Mouse (Mus musculus): ENCODE measurements at regions not wholly inside any gene's neighbourhood (a gene's known extent, or its start where the extent isn't known, plus 50 kb on each side); places are given as distances from the start of the nearest gene placed in this dataset.

DNA sequence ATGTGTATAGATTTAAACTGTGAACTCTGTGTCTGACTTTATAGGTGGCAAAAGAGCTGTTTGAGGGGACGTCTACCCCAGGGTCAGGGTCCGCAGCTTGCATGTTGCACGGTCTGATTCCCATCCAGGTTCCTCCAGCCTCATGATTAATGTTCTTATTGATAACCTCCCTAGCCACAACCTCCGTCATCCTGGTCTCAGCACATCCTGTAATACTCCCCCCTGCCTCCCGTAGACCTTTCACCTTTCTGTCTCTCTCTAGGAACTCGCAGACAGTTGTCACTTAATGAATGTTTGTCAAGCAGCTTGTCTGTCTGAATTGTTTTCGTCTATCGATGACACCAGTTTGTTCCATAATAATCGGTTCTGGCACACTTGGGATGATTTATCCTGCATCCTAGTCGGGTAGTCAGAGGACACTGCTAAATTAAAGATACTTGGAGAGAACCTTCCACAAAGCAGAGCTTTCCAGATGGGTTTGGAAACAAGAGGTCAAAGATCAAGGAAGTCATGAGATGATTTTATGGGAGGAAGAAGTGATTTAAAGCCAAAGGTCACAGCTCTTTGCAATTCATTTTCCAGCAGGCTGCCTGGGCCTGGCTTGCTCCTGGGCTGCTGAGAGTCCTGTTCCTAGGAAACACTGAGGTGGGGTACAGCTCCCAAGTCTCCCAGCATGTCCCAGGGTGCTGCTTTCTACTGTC lies 435.9 kb downstream of the Prdm2 start:
- DNase-seq (ENCODE audit: low read depth, low spot score), result no peak

- DNase-seq (ENCODE audit: low read depth, low spot score), result no peak
Observed at GRCm38 (mm10) chr4:142775023-142775422, 437.8 kb downstream of the Prdm2 start.

- DNase-seq (ENCODE audit: low read depth, low spot score), result no peak
Observed at GRCm38 (mm10) chr4:142773651-142774151, 439.1 kb downstream of the Prdm2 start.

DNA sequence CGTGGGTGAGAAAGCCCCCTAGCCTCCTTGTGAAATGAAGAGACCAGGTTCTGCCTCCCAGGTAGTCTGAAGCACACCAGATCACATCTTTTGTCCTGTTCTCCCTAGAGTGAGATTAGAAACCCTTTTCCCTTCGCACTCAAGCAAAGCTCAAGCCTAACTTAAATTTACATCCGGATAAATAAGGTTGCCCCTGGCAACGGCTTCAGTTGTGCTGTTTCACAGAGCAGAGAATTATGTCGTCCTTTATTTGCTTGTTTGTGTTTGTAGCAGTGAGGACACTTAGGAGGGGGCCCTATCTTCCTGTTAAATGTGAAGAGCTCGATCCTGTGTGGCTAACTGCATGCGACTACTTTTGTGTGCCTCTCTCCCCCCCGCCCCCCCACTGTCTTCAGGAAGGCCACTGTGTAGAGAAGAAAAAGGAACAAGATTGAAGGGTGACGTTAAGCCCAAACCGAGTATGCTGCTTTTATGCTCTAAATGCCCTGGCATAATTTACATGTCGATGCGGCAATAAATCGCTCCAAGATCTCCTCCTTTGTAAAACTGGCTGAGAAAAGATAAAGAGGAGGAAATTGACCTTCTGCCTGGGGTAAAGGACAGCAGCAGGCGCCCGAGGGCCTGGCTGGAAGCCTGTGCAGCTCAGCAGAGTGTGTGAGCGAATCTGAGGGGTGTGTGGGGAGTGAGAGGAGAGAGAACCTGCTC lies 439.9 kb downstream of the Prdm2 start:
- no peak for DNase-seq (ENCODE audit: low read depth, low spot score)

DNA sequence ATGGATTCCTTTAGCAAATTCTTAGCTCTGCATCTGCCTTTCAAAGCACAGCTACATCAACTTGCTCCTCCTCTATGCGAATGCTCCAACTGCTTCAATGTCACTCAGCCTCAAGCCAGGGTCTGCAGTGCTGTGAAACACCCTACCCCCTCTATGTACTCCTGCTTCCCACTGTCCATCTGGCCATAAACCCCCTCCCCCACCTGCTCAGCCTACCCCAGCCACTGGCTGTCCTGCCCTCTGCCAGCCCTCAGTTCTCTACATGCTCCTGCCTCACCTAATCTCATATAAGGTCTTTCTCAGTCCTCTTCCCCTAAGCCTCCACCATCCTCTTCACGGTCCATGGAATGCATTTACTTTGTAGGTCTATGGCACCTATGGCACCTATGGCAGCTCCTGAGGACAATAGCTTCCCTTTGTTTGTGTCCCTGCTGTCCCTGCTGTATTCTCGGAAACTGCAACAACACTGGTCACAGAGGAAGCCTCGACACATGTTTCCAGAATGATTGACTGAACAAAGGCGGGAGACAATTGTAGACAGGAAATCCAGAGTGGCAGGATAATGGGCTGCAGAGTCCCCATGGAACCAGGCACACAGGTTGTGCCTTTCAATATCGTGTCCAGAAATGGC lies 441.2 kb downstream of the Prdm2 start:
- no peak for DNase-seq (ENCODE audit: low read depth, low spot score)

GRCm38 (mm10) chr4:142770177-142770576 lies 442.6 kb downstream of the Prdm2 start:
- DNase-seq (ENCODE audit: low read depth, low spot score), result no peak

- no peak for DNase-seq (ENCODE audit: low read depth, low spot score)
Observed at GRCm38 (mm10) chr4:142767665-142768064, 445.1 kb downstream of the Prdm2 start.

GRCm38 (mm10) chr4:142761577-142761976 lies 451.2 kb downstream of the Prdm2 start:
- DNase-seq (ENCODE audit: low read depth, low spot score), result no peak

DNA sequence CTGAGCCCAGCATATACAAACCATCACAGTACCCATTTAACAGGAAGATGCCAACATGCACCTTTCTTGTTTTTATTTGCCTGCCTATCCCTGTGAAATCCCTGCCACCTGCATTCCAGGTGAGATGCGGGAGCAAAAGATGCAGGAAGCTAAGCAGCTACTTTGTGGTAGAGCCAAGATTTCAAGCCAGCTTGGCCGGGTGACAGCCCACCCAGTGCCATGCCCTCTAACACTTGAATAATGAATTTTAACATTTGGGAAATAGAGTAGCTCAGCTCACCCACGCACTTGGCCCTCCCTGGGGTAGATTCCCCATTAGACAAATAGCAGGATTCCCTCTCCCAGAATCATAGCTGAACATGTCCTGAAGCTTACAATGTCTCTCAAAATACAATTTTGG lies 454.7 kb downstream of the Prdm2 start:
- no peak for DNase-seq (ENCODE audit: low read depth, low spot score)

DNA sequence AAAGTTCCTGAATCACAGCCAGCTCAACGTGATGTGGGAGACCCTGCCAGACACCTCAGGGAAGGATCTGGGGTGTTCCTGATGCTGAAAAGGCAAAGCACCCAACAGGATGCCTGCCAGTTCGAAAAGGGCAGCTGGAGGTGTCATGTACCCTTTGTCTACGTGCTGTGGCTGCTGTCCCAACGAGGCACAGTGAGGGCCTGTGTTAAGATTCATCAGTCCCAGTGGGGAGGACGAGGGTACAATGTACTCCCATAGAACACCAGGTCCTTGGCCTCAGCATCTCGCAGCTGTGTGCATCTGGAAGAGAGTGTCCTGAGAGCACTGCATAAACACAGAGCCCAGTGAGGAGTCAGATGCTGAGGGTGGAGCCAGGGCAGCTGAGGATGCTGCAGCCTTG lies 456.5 kb downstream of the Prdm2 start:
- DNase-seq (ENCODE audit: low read depth, low spot score), result no peak

- DNase-seq (ENCODE audit: low read depth, low spot score), result no peak
Observed at GRCm38 (mm10) chr4:142749918-142750317, 462.9 kb downstream of the Prdm2 start.

- DNase-seq (ENCODE audit: low read depth, low spot score), result no peak
Observed at GRCm38 (mm10) chr4:142723554-142723907, 484.3 kb upstream of the Kazn start.

- DNase-seq (ENCODE audit: low read depth, low spot score), result no peak
Observed at GRCm38 (mm10) chr4:142722845-142723553, 483.8 kb upstream of the Kazn start.

DNA sequence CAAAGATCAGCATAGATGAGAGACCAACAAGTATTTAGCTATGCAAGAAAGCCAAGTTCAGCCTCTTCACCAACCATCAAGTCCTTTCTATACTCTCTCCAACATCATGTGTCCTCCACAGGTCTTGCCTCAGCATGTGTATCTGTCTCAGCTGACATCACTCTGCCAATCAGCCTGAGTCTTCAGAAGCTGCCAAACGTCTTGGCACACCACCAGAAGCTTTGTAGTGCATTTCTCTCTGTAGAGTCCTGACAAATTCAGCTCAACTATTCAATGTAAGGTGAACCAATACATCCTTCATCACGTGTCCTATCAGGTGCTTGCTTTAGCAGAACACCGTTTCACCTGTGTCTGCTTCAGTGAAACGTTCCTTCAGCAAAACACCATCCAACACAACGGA lies 462.4 kb upstream of the Kazn start:
- DNase-seq (ENCODE audit: low read depth, low spot score), result no peak

DNA sequence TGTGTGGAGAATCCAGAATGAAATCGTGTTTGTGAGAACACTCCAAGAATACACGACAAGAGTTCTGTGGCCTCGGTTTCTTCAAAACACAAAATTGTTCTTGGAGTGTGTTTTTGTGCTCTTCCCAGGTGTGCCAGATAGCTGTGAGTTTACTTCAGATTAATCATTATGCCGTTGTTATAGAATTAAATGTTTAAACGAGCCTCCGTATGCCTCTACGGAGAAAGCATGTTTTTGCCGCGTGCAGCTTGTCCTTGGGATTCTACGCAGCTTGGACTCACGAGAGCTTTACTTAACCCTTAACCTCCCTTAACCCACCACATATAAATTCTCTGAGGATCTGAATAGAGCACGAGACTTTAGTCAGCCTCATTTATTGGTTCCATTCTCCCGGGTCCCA lies 455.7 kb upstream of the Kazn start:
- DNase-seq (ENCODE audit: low read depth, low spot score), result no peak

DNA sequence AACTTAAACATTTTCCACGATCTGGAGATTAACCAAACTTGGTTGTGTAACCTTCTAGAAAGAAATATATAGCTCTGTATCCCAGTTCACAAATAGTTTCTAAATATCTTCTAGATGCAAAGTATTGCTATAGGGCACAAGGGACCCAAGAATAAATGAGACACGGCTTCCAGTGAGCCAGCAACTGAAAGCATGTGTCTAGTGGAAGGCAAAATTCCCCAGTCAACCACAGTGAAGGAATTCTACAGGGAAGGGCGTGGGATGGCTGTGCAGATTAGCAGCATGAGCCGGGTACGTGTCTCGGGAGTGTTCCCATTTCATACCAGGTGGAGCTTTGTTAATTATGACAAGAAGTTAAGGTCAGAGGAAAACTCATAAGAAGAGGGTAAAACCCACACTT lies 449.0 kb upstream of the Kazn start:
- no peak for DNase-seq (ENCODE audit: low read depth, low spot score)

- DNase-seq (ENCODE audit: low read depth, low spot score), result no peak
Observed at GRCm38 (mm10) chr4:142677426-142677825, 438.2 kb upstream of the Kazn start.

DNA sequence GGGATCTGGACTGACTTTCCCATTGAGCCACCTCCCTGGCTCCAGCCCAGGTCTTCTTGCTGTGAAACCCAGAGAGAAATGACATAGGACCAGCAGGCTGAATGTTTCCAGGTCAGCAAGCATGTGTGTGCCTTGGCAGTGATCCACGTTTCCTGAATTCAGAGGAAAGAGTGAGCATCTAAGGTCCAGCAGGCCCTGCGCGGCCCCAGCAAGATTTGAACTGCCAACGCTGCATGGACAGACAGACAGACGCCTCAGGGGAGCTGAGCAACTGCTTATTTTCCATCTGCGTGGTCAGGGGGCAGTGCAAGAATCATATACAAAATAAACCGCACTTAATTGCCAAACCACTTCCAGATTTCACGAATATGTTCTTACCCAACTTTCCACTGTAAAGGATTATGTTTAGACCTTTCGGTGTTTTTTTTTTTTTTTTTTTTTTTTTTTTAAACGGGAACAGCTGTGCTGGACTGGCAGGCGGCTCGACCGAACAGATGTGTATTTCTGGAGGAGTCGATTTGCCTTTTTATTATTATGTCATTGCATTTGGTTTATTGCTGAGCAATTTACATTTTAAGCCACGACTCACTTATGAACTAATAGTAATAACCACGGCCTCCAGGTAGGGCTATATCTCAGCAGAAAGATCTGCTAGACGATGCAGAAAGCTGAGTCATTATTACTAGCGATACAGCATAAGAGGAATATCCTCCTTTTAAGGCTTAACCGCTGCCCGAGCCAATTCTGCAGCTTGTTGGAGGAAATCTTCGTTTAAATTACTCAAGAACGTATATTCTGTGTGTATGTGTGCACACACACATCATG lies 435.7 kb upstream of the Kazn start:
- no peak for DNase-seq (ENCODE audit: low read depth, low spot score)

- no peak for DNase-seq (ENCODE audit: low read depth, low spot score)
Observed at GRCm38 (mm10) chr4:142671872-142672458, 432.8 kb upstream of the Kazn start.

GRCm38 (mm10) chr4:142664781-142665180 lies 425.6 kb upstream of the Kazn start:
- DNase-seq (ENCODE audit: low read depth, low spot score), result no peak

GRCm38 (mm10) chr4:142658156-142658555 lies 419.0 kb upstream of the Kazn start:
- DNase-seq (ENCODE audit: low read depth, low spot score), result no peak

Data from CD4-positive, CD25-positive, alpha-beta regulatory T cell, adult 2 months (primary cell).